Mouse (Mus musculus): ENCODE results near the gene Xpr1. TPM values are rescaled to one million over a fixed set of nuclear protein-coding genes. Genes with fewer than 3 reads are reported as not detected.

Gene Xpr1
- polyA plus RNA-seq, 1 experiment from 2014 or later: 61.3 TPM

DNA sequence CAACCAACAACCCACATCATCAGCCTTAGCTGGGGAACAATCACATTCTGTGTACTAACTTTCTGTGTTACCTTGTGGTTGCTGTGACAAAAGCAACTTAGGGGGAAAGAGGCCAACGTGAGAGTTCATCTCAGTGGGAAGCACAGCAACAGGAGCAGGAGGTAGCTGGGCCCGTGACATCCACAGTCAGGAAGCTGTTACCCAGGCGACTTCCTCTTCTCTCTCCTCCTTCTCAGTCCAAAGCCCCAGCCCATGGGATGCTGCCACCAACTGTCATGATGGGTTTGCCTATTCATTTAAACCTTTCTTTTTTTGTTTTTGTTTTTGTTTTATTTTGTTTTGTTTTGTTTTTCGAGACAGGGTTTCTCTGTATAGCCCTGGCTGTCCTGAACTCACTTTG is 25.7 kb downstream of the Xpr1 start:
- no peaks in the 10 kb centered on the region; the same call in 1 of the 2 replicates for H3K36me3 ChIP-seq (ENCODE audit: control insufficient read depth, insufficient read depth, low read length)
- H3K9ac ChIP-seq (replicated peaks; ENCODE audit: low read length): no peak overlapping the region
- H3K27me3 ChIP-seq (ENCODE audit: control insufficient read depth, insufficient read depth, low read length): no peaks in the 10 kb centered on the region
- H3K27ac ChIP-seq (replicated peaks; ENCODE audit: low read depth, low read length): no peak overlapping the region
- no peak overlapping the region for H3K4me3 ChIP-seq (replicated peaks; ENCODE audit: low read depth, low read length)
- H3K9me3 ChIP-seq (ENCODE audit: control insufficient read depth, low read length): no peaks in the 10 kb centered on the region
- no peak overlapping the region for H3K4me2 ChIP-seq (ENCODE audit: low read length)
- DNase-seq (no peak), ATAC-seq (ENCODE audit: low FRiP score, low TSS enrichment) (no peak)
- H3K4me1 ChIP-seq (ENCODE audit: control insufficient read depth, insufficient read depth, low read length): no peaks in the 10 kb centered on the region
- WGBS: 61% methylated on average over 4 of the region's 4 CpGs

DNA sequence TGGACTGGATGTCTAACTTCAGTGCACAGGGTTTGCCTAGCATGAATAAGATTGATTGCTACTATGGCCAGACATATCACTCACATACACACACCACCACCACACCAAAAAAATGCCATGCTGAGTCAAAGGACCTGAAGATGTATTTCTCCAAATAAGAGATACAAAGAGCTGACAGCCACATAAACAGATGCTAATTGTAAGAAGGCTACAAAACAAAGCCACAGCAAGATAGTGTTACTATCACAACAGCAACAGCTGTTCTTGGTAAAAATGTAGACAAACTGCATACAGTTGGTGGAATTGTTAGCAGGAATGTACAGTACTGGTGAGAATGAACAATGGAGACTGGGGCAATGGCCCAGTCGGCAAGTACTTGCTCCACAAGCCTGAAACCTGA is 28.8 kb downstream of the Xpr1 start:
- H3K9me3 ChIP-seq (ENCODE audit: control insufficient read depth, low read length): no peaks in the 10 kb centered on the region
- no peak overlapping the region for H3K4me2 ChIP-seq (ENCODE audit: low read length)
- no peak overlapping the region; the same call in 1 of the 2 replicates for H3K27ac ChIP-seq (replicated peaks; ENCODE audit: low read depth, low read length)
- WGBS: 61% methylated on average over 1 of the region's 1 CpGs
- no peak overlapping the region for H3K4me3 ChIP-seq (replicated peaks; ENCODE audit: low read depth, low read length)
- DNase-seq: no peak
- peaks cover 4% of the 10 kb centered on the region; the same call in 1 of the 2 replicates for H3K36me3 ChIP-seq (ENCODE audit: control insufficient read depth, insufficient read depth, low read length)
- H3K9ac ChIP-seq (replicated peaks; ENCODE audit: low read length): no peak overlapping the region
- no peaks in the 10 kb centered on the region for H3K27me3 ChIP-seq (ENCODE audit: control insufficient read depth, insufficient read depth, low read length)
- no peaks in the 10 kb centered on the region for H3K4me1 ChIP-seq (ENCODE audit: control insufficient read depth, insufficient read depth, low read length)
- ATAC-seq (ENCODE audit: low FRiP score, low TSS enrichment): no peak

DNA sequence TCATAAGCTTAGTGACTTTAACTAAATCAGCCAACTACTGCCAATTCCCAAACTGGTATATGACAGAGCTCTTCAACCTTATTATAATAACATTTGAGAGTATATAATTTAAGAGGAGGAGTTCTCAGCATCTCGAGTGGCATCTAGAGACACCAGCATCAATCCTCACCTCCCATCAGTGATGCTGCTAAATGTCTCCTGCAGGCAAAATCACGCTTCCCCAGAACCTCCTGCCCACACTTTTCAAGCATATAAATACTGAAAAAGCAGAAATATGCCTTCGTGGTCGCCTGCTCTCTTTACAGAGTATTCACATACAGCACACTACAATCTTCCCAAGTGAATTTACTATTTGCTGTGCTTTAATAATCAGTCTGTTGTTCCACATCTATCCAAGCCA is 30.7 kb downstream of the Xpr1 start:
- H3K4me2 ChIP-seq (ENCODE audit: low read length): no peak overlapping the region
- no peak overlapping the region for H3K9ac ChIP-seq (replicated peaks; ENCODE audit: low read length)
- DNase-seq (no peak), ATAC-seq (ENCODE audit: low FRiP score, low TSS enrichment) (no peak)
- H3K4me1 ChIP-seq (ENCODE audit: control insufficient read depth, insufficient read depth, low read length): 0 out of 2 replicates have a peak, but pooled peaks cover 4% of the 10 kb centered on the region
- no peaks in the 10 kb centered on the region for H3K9me3 ChIP-seq (ENCODE audit: control insufficient read depth, low read length)
- no peak overlapping the region for H3K4me3 ChIP-seq (replicated peaks; ENCODE audit: low read depth, low read length)
- no peak overlapping the region for H3K27ac ChIP-seq (replicated peaks; ENCODE audit: low read depth, low read length)
- H3K27me3 ChIP-seq (ENCODE audit: control insufficient read depth, insufficient read depth, low read length): no peaks in the 10 kb centered on the region
- 82% methylated on average over 4 of the region's 4 CpGs for WGBS
- H3K36me3 ChIP-seq (ENCODE audit: control insufficient read depth, insufficient read depth, low read length): peaks cover 4% of the 10 kb centered on the region; the same call in 1 of the 2 replicates

DNA sequence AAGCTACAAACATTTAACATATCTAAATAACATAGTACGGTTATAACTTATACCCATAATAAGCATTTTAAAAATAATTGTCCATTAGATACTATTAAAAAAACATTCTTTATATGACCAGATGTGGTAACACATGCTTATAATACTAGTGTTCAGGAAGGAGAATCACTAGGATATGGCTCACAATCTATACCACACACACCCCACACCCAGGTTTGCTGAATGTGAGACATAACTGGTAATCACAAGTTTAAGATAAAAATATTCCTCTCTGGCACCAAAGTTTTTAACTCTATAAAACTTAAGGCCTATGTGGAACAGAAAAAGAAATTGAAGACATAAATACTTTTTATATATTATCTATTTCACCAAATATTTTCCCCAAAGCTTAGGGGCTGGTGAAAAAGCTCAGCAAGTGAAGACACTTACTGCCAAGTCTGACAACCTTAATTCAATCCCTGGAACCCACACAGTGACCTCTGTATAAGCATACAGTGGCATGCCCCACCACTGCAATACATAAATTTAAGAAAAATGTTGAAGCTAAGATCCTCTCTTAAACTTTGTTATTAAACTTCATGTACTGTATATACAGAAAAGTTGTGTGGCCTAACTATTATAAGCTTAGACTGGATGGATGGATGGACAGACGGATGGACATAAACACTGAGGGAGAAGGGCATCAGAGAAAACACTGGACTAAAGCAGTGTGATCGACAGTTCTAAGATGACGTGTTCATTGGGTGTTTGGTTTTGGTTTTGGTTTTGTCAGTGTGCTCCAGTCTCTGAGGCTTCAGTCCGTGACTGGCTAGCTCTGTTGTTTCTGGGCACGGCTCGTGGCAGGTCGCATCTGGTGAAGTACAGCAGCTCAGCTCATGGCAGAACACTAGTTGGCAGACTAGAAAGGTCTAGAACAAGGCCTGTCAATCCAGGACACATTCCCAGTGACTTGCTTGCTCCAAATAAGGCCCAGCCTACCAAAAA is 33.6 kb downstream of the Xpr1 start:
- no peak for DNase-seq
- no peak overlapping the region for H3K4me2 ChIP-seq (ENCODE audit: low read length)
- no peak for ATAC-seq (ENCODE audit: low FRiP score, low TSS enrichment)
- H3K9me3 ChIP-seq (ENCODE audit: control insufficient read depth, low read length): no peaks in the 10 kb centered on the region
- no peak overlapping the region for H3K27ac ChIP-seq (replicated peaks; ENCODE audit: low read depth, low read length)
- H3K4me3 ChIP-seq (replicated peaks; ENCODE audit: low read depth, low read length): no peak overlapping the region
- WGBS: 91% methylated on average over 8 of the region's 8 CpGs
- 0 out of 2 replicates have a peak, but pooled peaks cover 4% of the 10 kb centered on the region for H3K36me3 ChIP-seq (ENCODE audit: control insufficient read depth, insufficient read depth, low read length)
- H3K27me3 ChIP-seq (ENCODE audit: control insufficient read depth, insufficient read depth, low read length): no peaks in the 10 kb centered on the region
- 0 out of 2 replicates have a peak, but pooled peaks cover 4% of the 10 kb centered on the region for H3K4me1 ChIP-seq (ENCODE audit: control insufficient read depth, insufficient read depth, low read length)
- no peak overlapping the region for H3K9ac ChIP-seq (replicated peaks; ENCODE audit: low read length)

DNA sequence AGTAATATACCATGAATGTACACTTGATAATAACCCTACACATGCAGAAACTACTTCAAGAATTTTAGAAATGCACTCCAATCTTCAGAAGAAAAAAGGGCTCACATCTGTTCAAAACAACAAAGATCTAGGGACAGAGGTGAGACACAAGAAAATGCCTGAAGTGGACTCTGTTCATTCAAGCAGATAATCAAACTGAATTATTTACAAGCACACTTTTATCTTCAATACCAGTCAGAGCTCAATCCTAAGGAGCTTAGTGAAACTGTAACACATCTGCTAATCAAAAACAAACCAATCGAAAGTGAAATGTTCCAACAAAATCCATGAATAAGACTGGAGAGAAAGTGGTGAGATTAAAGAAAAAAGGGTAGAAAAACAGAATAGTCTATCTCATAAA is 35.3 kb downstream of the Xpr1 start:
- 0 out of 2 replicates have a peak, but pooled peaks cover 4% of the 10 kb centered on the region for H3K4me1 ChIP-seq (ENCODE audit: control insufficient read depth, insufficient read depth, low read length)
- 24% methylated on average over 1 of the region's 1 CpGs for WGBS
- no peak overlapping the region for H3K4me2 ChIP-seq (ENCODE audit: low read length)
- no peak overlapping the region for H3K9ac ChIP-seq (replicated peaks; ENCODE audit: low read length)
- DNase-seq (no peak), ATAC-seq (ENCODE audit: low FRiP score, low TSS enrichment) (no peak)
- no peaks in the 10 kb centered on the region for H3K9me3 ChIP-seq (ENCODE audit: control insufficient read depth, low read length)
- 0 out of 2 replicates have a peak, but pooled peaks cover 4% of the 10 kb centered on the region for H3K36me3 ChIP-seq (ENCODE audit: control insufficient read depth, insufficient read depth, low read length)
- no peaks in the 10 kb centered on the region for H3K27me3 ChIP-seq (ENCODE audit: control insufficient read depth, insufficient read depth, low read length)
- H3K27ac ChIP-seq (replicated peaks; ENCODE audit: low read depth, low read length): no peak overlapping the region
- H3K4me3 ChIP-seq (replicated peaks; ENCODE audit: low read depth, low read length): no peak overlapping the region

DNA sequence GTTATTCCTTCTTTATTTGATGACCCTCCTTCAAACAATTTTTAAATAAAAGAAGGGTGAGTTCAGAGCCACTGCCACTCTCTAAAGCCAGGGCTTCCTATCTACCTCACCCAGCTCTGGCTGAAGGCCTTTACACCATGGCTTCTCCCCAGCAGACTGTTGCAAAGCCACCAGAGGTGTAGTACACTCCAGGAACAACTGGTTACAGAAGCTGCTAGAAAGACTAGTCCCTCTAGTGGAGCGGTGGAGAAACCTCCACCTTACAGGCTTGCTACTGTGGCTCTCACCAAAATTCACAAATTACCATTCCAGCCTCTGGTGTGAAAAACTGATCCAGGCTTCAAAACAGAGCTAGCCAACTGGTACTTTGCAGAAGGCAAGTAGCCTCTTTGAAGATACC is 37.9 kb downstream of the Xpr1 start:
- DNase-seq: no peak
- WGBS: 95% methylated on average over 1 of the region's 1 CpGs
- no peak overlapping the region for H3K27ac ChIP-seq (replicated peaks; ENCODE audit: low read depth, low read length)

DNA sequence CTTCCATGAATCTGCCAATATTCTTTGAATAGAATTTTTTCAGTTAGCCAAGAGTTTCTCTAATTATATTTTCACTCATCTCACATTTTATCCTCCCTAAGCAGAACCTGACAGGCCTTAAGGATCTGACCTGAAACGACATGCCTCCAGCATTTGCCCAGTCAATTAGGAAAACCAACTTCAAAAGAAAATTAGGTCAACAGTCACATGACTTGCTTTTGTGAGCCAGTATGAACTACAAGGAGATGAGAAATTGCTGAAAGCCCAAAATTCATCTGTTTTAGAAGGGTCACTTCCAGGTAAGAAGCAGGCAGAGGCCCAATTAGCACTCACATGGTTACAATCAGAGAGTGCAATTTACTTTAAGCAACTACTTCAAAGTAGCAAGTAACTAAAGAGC is 44.4 kb downstream of the Xpr1 start:
- Histone ChIP-seq H3K4me2 (ENCODE audit: low read length) (no peak overlapping the region), H3K4me1 (ENCODE audit: control insufficient read depth, insufficient read depth, low read length) (peaks cover 18% of the 10 kb centered on the region; the same call in 1 of the 2 replicates), H3K27me3 (ENCODE audit: control insufficient read depth, insufficient read depth, low read length) (no peaks in the 10 kb centered on the region), H3K9me3 (ENCODE audit: control insufficient read depth, low read length) (no peaks in the 10 kb centered on the region), H3K27ac (replicated peaks; ENCODE audit: low read depth, low read length) (no peak overlapping the region), H3K36me3 (ENCODE audit: control insufficient read depth, insufficient read depth, low read length) (no peaks in the 10 kb centered on the region), H3K9ac (replicated peaks; ENCODE audit: low read length) (no peak overlapping the region), H3K4me3 (replicated peaks; ENCODE audit: low read depth, low read length) (no peak overlapping the region)
- DNase-seq (no peak), ATAC-seq (ENCODE audit: low FRiP score, low TSS enrichment) (no peak)
- WGBS: 72% methylated on average over 1 of the region's 1 CpGs

More for the DNA sequence above, 37.9 kb downstream of the Xpr1 start:
- no peak overlapping the region for H3K4me3 ChIP-seq (replicated peaks; ENCODE audit: low read depth, low read length)
- H3K4me1 ChIP-seq (ENCODE audit: control insufficient read depth, insufficient read depth, low read length): 0 out of 2 replicates have a peak, but pooled peaks cover 4% of the 10 kb centered on the region
- no peaks in the 10 kb centered on the region for H3K9me3 ChIP-seq (ENCODE audit: control insufficient read depth, low read length)
- H3K36me3 ChIP-seq (ENCODE audit: control insufficient read depth, insufficient read depth, low read length): 0 out of 2 replicates have a peak, but pooled peaks cover 4% of the 10 kb centered on the region
- H3K27me3 ChIP-seq (ENCODE audit: control insufficient read depth, insufficient read depth, low read length): no peaks in the 10 kb centered on the region
- no peak overlapping the region for H3K9ac ChIP-seq (replicated peaks; ENCODE audit: low read length)
- no peak overlapping the region for H3K4me2 ChIP-seq (ENCODE audit: low read length)
- ATAC-seq (ENCODE audit: low FRiP score, low TSS enrichment): no peak

DNA sequence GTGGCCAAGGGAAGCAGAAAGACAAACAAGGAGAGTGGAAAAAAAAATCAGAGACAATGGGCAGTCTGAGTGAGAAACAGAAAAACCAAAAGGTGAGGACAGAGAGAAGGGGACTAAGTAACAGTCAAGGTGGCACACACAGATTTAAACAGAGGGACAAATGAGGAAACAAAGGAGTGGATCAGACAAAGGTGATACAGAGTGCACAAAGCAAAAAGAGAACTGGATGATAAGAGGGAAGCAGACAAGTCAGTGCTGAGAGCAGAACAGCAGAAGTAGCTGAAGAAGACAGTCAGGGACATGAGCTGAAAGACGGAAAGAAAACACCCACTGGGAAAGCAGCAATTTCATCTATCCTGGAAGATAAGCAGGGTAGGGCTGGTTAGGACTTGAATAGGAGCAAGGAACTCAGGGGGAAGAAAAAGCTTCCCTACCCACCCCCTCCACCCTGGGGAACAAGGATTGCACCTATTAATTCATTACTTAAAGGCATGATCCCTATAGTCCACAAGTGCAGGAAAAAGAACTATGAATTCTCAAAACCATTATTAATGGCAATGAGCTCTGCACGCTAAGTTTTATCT is 47.0 kb downstream of the Xpr1 start:
- Histone ChIP-seq H3K36me3 (ENCODE audit: control insufficient read depth, insufficient read depth, low read length) (no peaks in the 10 kb centered on the region), H3K4me1 (ENCODE audit: control insufficient read depth, insufficient read depth, low read length) (peaks cover 32% of the 10 kb centered on the region), H3K9me3 (ENCODE audit: control insufficient read depth, low read length) (no peaks in the 10 kb centered on the region), H3K27me3 (ENCODE audit: control insufficient read depth, insufficient read depth, low read length) (no peaks in the 10 kb centered on the region), H3K27ac (replicated peaks; ENCODE audit: low read depth, low read length) (peak overlapping the region; percentile 63), H3K9ac (replicated peaks; ENCODE audit: low read length) (no peak overlapping the region), H3K4me3 (replicated peaks; ENCODE audit: low read depth, low read length) (no peak overlapping the region), H3K4me2 (ENCODE audit: low read length) (no peak overlapping the region)
- DNase-seq (peak; percentile 66), ATAC-seq (ENCODE audit: low FRiP score, low TSS enrichment) (no peak)
- 31% methylated on average over 2 of the region's 2 CpGs for WGBS
